Mouse (Mus musculus) CH12.LX (cell line): Measurements from ENCODE around the gene Avpr2. TPM values are rescaled to one million over a fixed set of nuclear protein-coding genes. Genes with fewer than 3 reads are reported as not detected.

ENCODE experiments used
- DNase-seq: peaks from one replicate; pipeline ENCODE4 v3.0.0-alpha.2; 2013; ENCODE audit errors: extremely low read depth
- H3K27ac ChIP-seq: 2 replicates; pipeline ENCODE4 v1.5.1; 2012; ENCODE audit warnings: low read depth, mild to moderate bottlenecking, control low read depth, moderate library complexity; ENCODE audit not compliant: insufficient read depth
- H3K27me3 ChIP-seq: replicated peaks from 2 replicates; pipeline ENCODE3; 2012; ENCODE audit warnings: inconsistent platforms
- H3K36me3 ChIP-seq, 2 experiments: replicated peaks in 1 of 2; 2 replicates each; pipeline versions ENCODE3 to v1.6.1; 2012; ENCODE audit warnings: inconsistent platforms in 1 of 2, low read length in 1 of 2, mild to moderate bottlenecking in 1 of 2, mixed read lengths in 1 of 2, moderate library complexity in 1 of 2; ENCODE audit not compliant: control insufficient read depth in 1 of 2, insufficient read depth in 1 of 2
- H3K4me1 ChIP-seq, 2 experiments: 2 replicates each; pipeline ENCODE4 v1.6.1; 2012; ENCODE audit warnings: inconsistent platforms in 1 of 2, moderate library complexity in 1 of 2; ENCODE audit not compliant: insufficient read depth in 2 of 2, control insufficient read depth in 1 of 2
- H3K4me2 ChIP-seq: 2 replicates; pipeline ENCODE4 v1.6.1; 2012; ENCODE audit warnings: low read depth, mild to moderate bottlenecking, control low read depth; ENCODE audit not compliant: poor library complexity, insufficient read depth, severe bottlenecking
- H3K4me3 ChIP-seq, 3 experiments: fragments of 150-350 bp in 1 of 3; sonication (generic) in 1 of 3; replicated peaks in 1 of 3; 2 replicates each; pipeline versions ENCODE3 to v1.5.1; 2011 to 2012; ENCODE audit warnings: low read depth in 2 of 3, low read length in 2 of 3, mild to moderate bottlenecking in 2 of 3, moderate library complexity in 2 of 3, control low read depth in 1 of 3, improper control_type of control experiment in 1 of 3, inconsistent platforms in 1 of 3, mixed read lengths in 1 of 3; ENCODE audit not compliant: poor library complexity in 1 of 3
- H3K79me2 ChIP-seq: replicated peaks from 2 replicates; pipeline ENCODE4 v1.6.1; 2012; ENCODE audit warnings: mild to moderate bottlenecking, moderate library complexity; ENCODE audit not compliant: control insufficient read depth, poor library complexity, insufficient read depth, severe bottlenecking; ENCODE audit errors: extremely low read depth
- H3K9ac ChIP-seq: 2 replicates; pipeline ENCODE4 v1.6.1; 2012; ENCODE audit warnings: low read depth, mild to moderate bottlenecking, control low read depth, moderate library complexity; ENCODE audit not compliant: insufficient read depth
- H3K9me3 ChIP-seq: replicated peaks from 2 replicates; pipeline ENCODE3; 2012; ENCODE audit warnings: low read length, inconsistent platforms, mixed read lengths
- CHD2 ChIP-seq: IDR thresholded peaks from 2 replicates; pipeline ENCODE4 v1.6.1; 2011; ENCODE audit warnings: low read length, improper control_type of control experiment
- CTCF ChIP-seq, 2 experiments: IDR thresholded peaks in 1 of 2; conservative IDR thresholded peaks in 1 of 2; 2 replicates each; pipeline ENCODE4 v1.5.1; 2011 to 2012; ENCODE audit warnings: low read depth in 2 of 2, low read length in 2 of 2, improper control_type of control experiment in 1 of 2, inconsistent platforms in 1 of 2, mild to moderate bottlenecking in 1 of 2, moderate library complexity in 1 of 2
- EP300 ChIP-seq: IDR thresholded peaks from 2 replicates; pipeline ENCODE4 v1.6.1; 2011; ENCODE audit warnings: low read length, improper control_type of control experiment
- ETS1 ChIP-seq: conservative IDR thresholded peaks from 2 replicates; pipeline ENCODE4 v1.6.1; 2012; ENCODE audit warnings: low read depth, mild to moderate bottlenecking, inconsistent platforms, low read length, improper control_type of control experiment, moderate library complexity
- HCFC1 ChIP-seq: IDR thresholded peaks from 2 replicates; pipeline ENCODE4 v1.6.1; 2012; ENCODE audit warnings: low read depth, mild to moderate bottlenecking, inconsistent platforms, low read length, improper control_type of control experiment
- IRF4 ChIP-seq: IDR thresholded peaks from 2 replicates; pipeline ENCODE4 v1.6.1; 2014; ENCODE audit warnings: low read depth, mild to moderate bottlenecking, inconsistent platforms, low read length, improper control_type of control experiment
- MAX ChIP-seq: IDR thresholded peaks from 2 replicates; pipeline ENCODE4 v1.6.1; 2011; ENCODE audit warnings: low read length, improper control_type of control experiment
- MEF2A ChIP-seq: IDR thresholded peaks from 2 replicates; pipeline ENCODE4 v1.6.1; 2014; ENCODE audit warnings: low read depth, mild to moderate bottlenecking, inconsistent platforms, low read length, improper control_type of control experiment, borderline replicate concordance
- MXI1 ChIP-seq: IDR thresholded peaks from 2 replicates; pipeline ENCODE4 v1.6.1; 2011; ENCODE audit warnings: mild to moderate bottlenecking, low read depth, low read length, improper control_type of control experiment
- NRF1 ChIP-seq: IDR thresholded peaks from 2 replicates; pipeline ENCODE4 v1.6.1; 2014; ENCODE audit warnings: low read depth, mild to moderate bottlenecking, inconsistent platforms, low read length, improper control_type of control experiment, moderate library complexity
- PAX5 ChIP-seq: IDR thresholded peaks from 2 replicates; pipeline ENCODE4 v1.6.1; 2012; ENCODE audit warnings: low read length, inconsistent platforms, mixed read lengths
- SIN3A ChIP-seq: IDR thresholded peaks from 2 replicates; pipeline ENCODE4 v1.6.1; 2012; ENCODE audit warnings: low read length, improper control_type of control experiment, inconsistent platforms
- USF2 ChIP-seq: conservative IDR thresholded peaks from 2 replicates; pipeline ENCODE4 v1.6.1; 2011; ENCODE audit warnings: low read depth, low read length, improper control_type of control experiment
- ZKSCAN1 ChIP-seq: IDR thresholded peaks from 2 replicates; pipeline ENCODE4 v1.6.1; 2012; ENCODE audit warnings: low read depth, inconsistent platforms, low read length, improper control_type of control experiment, borderline replicate concordance
- ZMIZ1 ChIP-seq: IDR thresholded peaks from 2 replicates; pipeline ENCODE4 v1.6.1; 2012; ENCODE audit warnings: low read depth, mild to moderate bottlenecking, inconsistent platforms, low read length, improper control_type of control experiment
- ZNF384 ChIP-seq: IDR thresholded peaks from 2 replicates; pipeline ENCODE4 v1.6.1; 2012; ENCODE audit warnings: low read depth, low read length, improper control_type of control experiment, inconsistent platforms
- dilution Hi-C: fragments of 300-500 bp; cut with MboI; formaldehyde crosslinking; loops from 2 replicates; pipeline ENCODE4 v1.14.3; 2020; ENCODE audit warnings: low sequenced_read_pairs; ENCODE audit not compliant: extremely low pct_unique_long_range_greater_than_20kb, extremely low pct_ligation_motif_present
- in situ Hi-C: fragments of 300-500 bp; cut with MboI; formaldehyde crosslinking; loops from 3 replicates; pipeline ENCODE4 v1.14.3; 2019; ENCODE audit warnings: low sequenced_read_pairs, low pct_ligation_motif_present, low pct_unique_long_range_greater_than_20kb, mixed read lengths
- polyA plus RNA-seq: library from polyadenylated mRNA; unstranded; fragments of >175 nt; gene quantifications from 2 replicates; pipeline ENCODE4 v1.2.1, GENCODE M21; 2012; ENCODE audit warnings: low read depth; ENCODE audit not compliant: insufficient read length
- total RNA-seq, 2 experiments: library from RNA; depleted of rRNA; stranded (reverse); fragments of 300-350 nt in 1 of 2; fragments of >200 nt in 1 of 2; gene quantifications; 2 replicates each; pipeline ENCODE4 v1.2.3; 2012 to 2014

Avpr2 gene
- total and polyA plus RNA-seq, 3 experiments: 0.20 to 0.34 TPM; not detected in 1

DNA sequence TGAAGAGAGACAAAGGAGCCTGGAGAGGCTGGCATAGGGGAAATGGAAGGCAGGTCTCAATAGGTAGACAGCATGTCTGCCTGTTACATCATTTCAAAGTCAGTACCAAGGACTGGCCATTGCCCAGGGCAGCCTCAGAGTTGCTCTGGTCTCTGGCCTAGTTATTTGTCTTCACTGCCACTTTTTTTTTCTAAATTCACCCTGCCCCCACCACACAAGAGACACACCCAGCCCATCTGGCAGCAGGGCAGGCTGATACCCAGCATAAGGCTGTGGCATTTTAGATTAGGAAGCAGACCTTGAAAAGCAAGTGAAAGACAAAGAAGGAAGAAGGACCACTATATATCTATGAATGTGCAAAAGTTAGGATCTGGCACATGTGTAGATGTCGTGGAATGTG lies 24.1 kb upstream of the Avpr2 start:
- no peak for TF ChIP-seq EP300
- TF ChIP-seq USF2: no peak
- TF ChIP-seq ZMIZ1: no peak
- no peak for TF ChIP-seq ZNF384
- TF ChIP-seq MAX: no peak
- TF ChIP-seq SIN3A: no peak
- TF ChIP-seq IRF4: no peak
- TF ChIP-seq NRF1: no peak
- no peak for TF ChIP-seq ETS1
- no peak for TF ChIP-seq HCFC1
- TF ChIP-seq ZKSCAN1: no peak
- no peak for TF ChIP-seq CTCF (conservative IDR thresholded peaks at IDR 0.05 in 1 of 2, IDR thresholded peaks at IDR 0.05 in 1 of 2; ENCODE audit: low read depth in 2 of 2, low read length in 2 of 2)
- no peak for TF ChIP-seq MEF2A
- no peak for TF ChIP-seq PAX5
- no peaks in the 10 kb centered on the region for H3K79me2 ChIP-seq
- H3K9ac ChIP-seq: no peak overlapping the region
- in situ Hi-C loops: no loop called here
- no peak overlapping the region for H3K4me2 ChIP-seq
- dilution Hi-C loops: no loop called here
- DNase-seq: no peak
- H3K9me3 ChIP-seq: no peaks in the 10 kb centered on the region
- no peaks in the 10 kb centered on the region for H3K36me3 ChIP-seq
- no peak overlapping the region for H3K27ac ChIP-seq
- no peak overlapping the region for H3K4me3 ChIP-seq
- H3K27me3 ChIP-seq: no peaks in the 10 kb centered on the region
- H3K4me1 ChIP-seq: no peaks in the 10 kb centered on the region

DNA sequence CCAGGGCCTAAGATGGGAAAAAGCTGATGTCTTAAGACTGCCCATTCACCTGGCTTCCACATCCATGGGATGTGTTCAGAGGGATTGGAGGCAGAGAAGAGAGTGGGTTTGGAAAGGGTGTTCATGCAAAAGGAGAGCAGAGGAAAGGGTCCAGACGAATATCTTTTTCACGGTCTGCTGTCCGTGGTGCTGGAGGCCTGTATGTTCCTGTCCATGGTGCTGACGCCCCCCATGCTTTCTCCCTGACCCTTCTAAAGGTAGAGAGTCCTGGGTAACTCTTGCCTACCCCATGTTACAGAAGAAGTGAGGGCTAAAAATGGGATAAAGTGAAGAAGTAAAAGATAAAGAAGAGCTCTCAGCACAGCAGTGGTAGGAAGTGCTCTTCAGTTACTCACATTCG lies 22.6 kb upstream of the Avpr2 start:
- H3K4me2 ChIP-seq: no peak overlapping the region
- H3K4me3 ChIP-seq: no peak overlapping the region
- H3K36me3 ChIP-seq: no peaks in the 10 kb centered on the region
- no peak overlapping the region for H3K27ac ChIP-seq
- dilution Hi-C loops: no loop called here
- TF ChIP-seq SIN3A (peak; percentile 96), CHD2 (no peak), MXI1 (peak; percentile 81)
- no peaks in the 10 kb centered on the region for H3K4me1 ChIP-seq
- in situ Hi-C loops: no loop called here
- H3K9me3 ChIP-seq: no peaks in the 10 kb centered on the region
- H3K27me3 ChIP-seq: no peaks in the 10 kb centered on the region
- H3K9ac ChIP-seq: no peak overlapping the region
- DNase-seq: peak; percentile 20
- H3K79me2 ChIP-seq: no peaks in the 10 kb centered on the region
